Mouse (Mus musculus) limb, embryonic 13.5 days (tissue): Measurements from ENCODE around the gene AI593442. TPM values are rescaled to one million over a fixed set of nuclear protein-coding genes. Genes with fewer than 3 reads are reported as not detected.

Experiments
- ATAC-seq: fragments of 200-750 bp; cut with Nextera tagmentation; 2 replicates; pipeline ENCODE4 v1.8.0; 2017; ENCODE audit warnings: low read depth, moderate number of reproducible peaks, moderate TSS enrichment; ENCODE audit not compliant: low FRiP score
- H3K27ac ChIP-seq: fragments of 300-500 bp; sonication (generic); 2 replicates; pipeline ENCODE4 v1.5.1; 2015; ENCODE audit warnings: inconsistent platforms, mild to moderate bottlenecking, moderate library complexity
- H3K27me3 ChIP-seq: fragments of 300-500 bp; sonication (generic); 2 replicates; pipeline ENCODE4 v1.6.1; 2015; ENCODE audit warnings: mild to moderate bottlenecking, inconsistent platforms
- H3K36me3 ChIP-seq: fragments of 300-500 bp; sonication (generic); 2 replicates; pipeline ENCODE4 v1.6.1; 2015; ENCODE audit warnings: inconsistent platforms, mild to moderate bottlenecking, moderate library complexity
- H3K4me1 ChIP-seq: fragments of 300-500 bp; sonication (generic); 2 replicates; pipeline ENCODE4 v1.6.1; 2015; ENCODE audit warnings: inconsistent platforms
- H3K4me2 ChIP-seq: fragments of 300-500 bp; sonication (generic); replicated peaks from 2 replicates; pipeline ENCODE4 v1.6.1; 2015; ENCODE audit warnings: inconsistent platforms, mild to moderate bottlenecking, moderate library complexity
- H3K4me3 ChIP-seq: fragments of 300-500 bp; sonication (generic); 2 replicates; pipeline ENCODE4 v1.5.1; 2015; ENCODE audit warnings: moderate library complexity, mild to moderate bottlenecking, inconsistent platforms
- H3K9ac ChIP-seq: fragments of 300-500 bp; sonication (generic); 2 replicates; pipeline ENCODE4 v1.6.1; 2015; ENCODE audit warnings: mild to moderate bottlenecking, inconsistent platforms
- H3K9me3 ChIP-seq: fragments of 300-500 bp; sonication (generic); 2 replicates; pipeline ENCODE4 v1.6.1; 2016; ENCODE audit warnings: inconsistent platforms
- WGBS: fragments of 180-500 bp; shearing (Covaris S2); methylation state at CpG from one replicate; pipeline ENCODE4 v1.1.7; 2015; 5-methylcytosine and 5-hydroxymethylcytosine counted together
- polyA plus RNA-seq: library from polyadenylated mRNA; unstranded; fragments of >200 nt; fragmentation: Nextera tagmentation; extraction: Ambion mirVana; gene quantifications from 2 replicates; pipeline ENCODE4 v1.2.1, GENCODE M21; 2015

Gene AI593442
- polyA plus RNA-seq, 1 experiment from 2014 or later, result 4.0 TPM

DNA sequence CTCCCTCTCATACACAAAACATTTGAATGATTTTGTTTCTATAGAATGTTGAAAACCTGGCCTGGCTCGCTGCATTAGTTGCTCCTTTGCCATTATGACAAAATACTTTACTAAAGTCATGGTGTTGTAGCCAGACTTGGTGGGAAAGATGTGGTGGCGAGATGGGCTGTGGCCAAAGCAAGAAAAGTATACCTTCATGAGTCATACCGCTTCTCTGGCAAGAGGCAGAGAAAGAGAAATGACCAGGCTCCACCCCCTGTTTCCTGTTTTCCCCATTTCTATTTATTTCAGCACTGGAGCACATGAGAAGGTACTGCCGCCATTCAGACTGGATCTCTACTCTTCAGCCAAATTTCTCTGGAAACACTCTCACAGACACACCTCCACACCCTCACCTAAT, 35.0 kb downstream of the AI593442 start:
- Histone ChIP-seq H3K4me2 (no peak overlapping the region), H3K36me3 (no peaks in the 10 kb centered on the region), H3K27me3 (no peaks in the 10 kb centered on the region), H3K9me3 (no peaks in the 10 kb centered on the region; the same call in 1 of the 2 replicates), H3K4me3 (no peak overlapping the region), H3K9ac (no peak overlapping the region), H3K4me1 (no peaks in the 10 kb centered on the region), H3K27ac (no peak overlapping the region)
- no peak for ATAC-seq
- 60% methylated on average over 4 of the region's 4 CpGs for WGBS

DNA sequence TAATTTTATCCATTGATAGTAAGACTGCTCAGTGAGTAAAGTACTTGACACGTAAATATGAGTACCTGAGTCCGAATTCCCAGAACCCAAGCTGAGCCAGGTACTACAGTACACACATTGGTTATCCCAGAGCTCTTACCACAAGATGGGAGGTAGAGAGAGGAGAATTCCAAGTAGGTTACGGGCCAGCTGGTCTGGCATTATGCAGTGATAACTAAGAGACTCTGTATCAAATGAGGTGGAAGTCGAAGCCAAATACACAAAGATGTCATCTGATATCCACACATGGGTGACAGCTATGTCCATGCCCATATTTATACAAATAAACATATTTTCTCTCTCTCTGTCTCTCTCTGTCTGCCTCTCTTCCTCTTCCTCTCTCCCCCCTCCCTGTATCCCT, 35.4 kb downstream of the AI593442 start:
- Histone ChIP-seq H3K27me3 (no peaks in the 10 kb centered on the region), H3K4me3 (no peak overlapping the region), H3K36me3 (no peaks in the 10 kb centered on the region), H3K4me2 (no peak overlapping the region), H3K9ac (no peak overlapping the region), H3K9me3 (no peaks in the 10 kb centered on the region; the same call in 1 of the 2 replicates), H3K27ac (no peak overlapping the region), H3K4me1 (no peaks in the 10 kb centered on the region)
- WGBS, result 79% methylated on average over 4 of the region's 4 CpGs
- ATAC-seq, result no peak

DNA sequence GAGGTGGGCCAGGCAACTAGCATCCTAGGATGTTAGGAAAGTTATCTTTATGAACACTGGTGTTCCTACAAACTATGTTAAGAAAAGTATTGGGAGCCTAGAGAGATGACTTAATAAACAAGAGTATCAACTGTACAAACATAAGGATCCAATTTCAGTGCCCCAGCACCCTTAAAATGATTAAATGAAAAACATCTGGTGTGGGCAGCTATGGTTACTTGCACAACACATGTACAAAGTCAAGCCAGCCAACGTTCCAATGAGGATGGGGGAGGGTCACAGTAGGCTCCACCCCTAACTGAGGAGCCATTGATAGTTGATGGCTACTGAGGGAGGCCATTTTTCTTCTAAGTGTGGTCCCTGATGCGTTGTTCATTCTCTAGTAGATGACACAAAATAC, 43.6 kb downstream of the AI593442 start:
- 44% methylated on average over 2 of the region's 2 CpGs for WGBS
- H3K27me3 ChIP-seq, result no peaks in the 10 kb centered on the region
- H3K9me3 ChIP-seq, result no peaks in the 10 kb centered on the region; the same call in 1 of the 2 replicates
- no peak overlapping the region for H3K4me3 ChIP-seq
- H3K4me2 ChIP-seq, result no peak overlapping the region
- no peak overlapping the region for H3K9ac ChIP-seq
- H3K36me3 ChIP-seq, result no peaks in the 10 kb centered on the region
- no peaks in the 10 kb centered on the region for H3K4me1 ChIP-seq
- no peak overlapping the region for H3K27ac ChIP-seq
- no peak for ATAC-seq

DNA sequence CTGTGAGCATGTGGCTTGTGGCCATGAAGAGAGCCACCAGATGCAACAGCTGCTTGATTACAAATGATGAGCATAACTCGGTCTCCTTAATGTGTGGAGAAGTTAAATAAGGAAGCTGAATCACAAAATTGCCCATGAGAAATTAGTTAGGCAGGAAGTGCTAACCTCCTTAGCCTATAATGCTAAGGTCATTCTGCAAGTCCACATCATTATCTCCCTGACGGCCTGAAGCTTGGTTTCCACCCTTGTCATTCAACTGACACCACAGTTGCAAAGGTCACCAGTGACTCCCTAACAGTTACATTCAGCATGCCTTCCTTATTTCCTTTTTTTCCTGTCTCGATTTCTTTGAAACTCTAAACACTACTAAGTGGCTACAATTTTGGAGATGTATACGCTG, 55.7 kb downstream of the AI593442 start:
- no peak for ATAC-seq
- Histone ChIP-seq H3K4me3 (no peak overlapping the region), H3K4me2 (no peak overlapping the region), H3K9me3 (no peaks in the 10 kb centered on the region), H3K9ac (no peak overlapping the region), H3K27ac (no peak overlapping the region), H3K36me3 (no peaks in the 10 kb centered on the region), H3K27me3 (no peaks in the 10 kb centered on the region), H3K4me1 (no peaks in the 10 kb centered on the region)
- WGBS, result 71% methylated on average over 4 of the region's 4 CpGs
